Mouse (Mus musculus) olfactory bulb, adult 2 months (tissue): ENCODE measurements around the gene Hdac9.

Source experiments
- CTCF ChIP-seq: fragments of 200-500 bp; IDR thresholded peaks from 2 replicates; pipeline ENCODE4 v1.5.1; 2012; ENCODE audit warnings: low read depth, mild to moderate bottlenecking, low read length, moderate library complexity; ENCODE audit not compliant: insufficient read depth
- POLR2A ChIP-seq: fragments of 200-500 bp; IDR thresholded peaks from 2 replicates; pipeline ENCODE4 v1.6.1; 2012; ENCODE audit warnings: mild to moderate bottlenecking, low read depth, low read length, moderate library complexity; ENCODE audit not compliant: insufficient read depth

DNA sequence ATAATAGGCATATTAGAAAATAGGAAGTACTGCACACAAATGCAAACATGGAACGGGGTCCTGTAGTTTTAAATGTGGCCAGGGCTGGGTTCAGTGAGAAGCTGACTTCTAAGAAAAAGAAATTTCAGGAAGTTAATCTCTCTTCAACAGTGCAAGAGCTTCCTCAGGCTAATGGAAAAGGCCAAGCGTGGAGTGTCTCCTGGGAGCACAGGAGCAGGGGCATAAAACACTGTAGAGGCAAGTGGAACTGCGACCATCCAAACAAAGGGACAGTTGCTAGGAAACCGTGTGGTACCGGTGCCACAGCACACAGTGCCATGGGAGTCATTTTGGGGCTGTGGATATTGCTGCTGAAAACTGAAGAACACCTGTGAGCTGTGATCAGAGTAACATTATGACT is 191.7 kb downstream of the Hdac9 start:
- TF ChIP-seq CTCF = no peak
- no peak for TF ChIP-seq POLR2A
